Mouse (Mus musculus) heart, postnatal 10 days (tissue): ENCODE measurements around the gene Ccnd2. TPM values are rescaled to one million over a fixed set of nuclear protein-coding genes. Genes with fewer than 3 reads are reported as not detected.

ENCODE experiments used
- DNase-seq, 2 experiments: peaks; one replicate each; pipeline ENCODE4 v3.0.0; 2021
- intact Hi-C: fragments of 180-260 bp; cut with DNase I; formaldehyde crosslinking; loops from one replicate; pipeline ENCODE4 v1.15.1; 2025
- total RNA-seq, 2 experiments: library from RNA; stranded (reverse); gene quantifications; 2 replicates each; pipeline ENCODE4 v1.2.3; 2021

The Ccnd2 gene
- total RNA-seq, 2 experiments from 2014 or later = 270 to 328 TPM

DNA sequence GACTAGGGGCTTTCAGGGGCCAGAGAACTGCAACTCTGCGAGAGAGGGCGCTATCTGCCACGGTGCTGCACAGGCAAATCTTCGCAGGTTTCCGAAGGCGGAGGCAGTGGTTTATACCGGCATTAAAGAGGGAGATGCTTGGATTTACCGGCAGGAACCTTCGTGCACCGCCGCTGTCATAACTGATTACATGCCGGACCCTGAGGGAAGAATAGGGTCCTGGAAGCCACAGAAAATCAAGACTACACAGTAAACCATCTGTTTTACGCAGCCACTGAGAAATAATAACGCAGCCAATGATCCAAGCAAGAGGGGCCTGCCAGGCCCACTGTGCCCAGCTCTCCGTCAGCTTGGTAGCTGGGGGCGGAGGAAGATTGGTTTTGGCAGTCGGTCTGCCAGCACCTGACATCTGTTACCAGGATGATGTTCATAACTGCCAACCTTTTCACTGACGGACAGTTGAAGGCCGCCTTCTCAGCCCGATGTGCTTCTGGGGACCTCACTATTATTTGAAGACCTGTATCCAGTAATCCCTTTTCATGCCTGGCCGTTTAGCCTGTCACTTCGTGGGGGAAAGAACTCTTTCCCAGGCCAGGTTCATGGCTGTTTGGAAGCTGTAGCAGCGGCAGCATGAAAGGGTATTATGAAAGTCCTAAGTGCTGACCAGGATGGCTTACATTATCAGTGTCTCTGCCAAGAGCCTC lies 37.1 kb downstream of the Ccnd2 start:
- no peak for DNase-seq
- intact Hi-C loops = no loop called here

DNA sequence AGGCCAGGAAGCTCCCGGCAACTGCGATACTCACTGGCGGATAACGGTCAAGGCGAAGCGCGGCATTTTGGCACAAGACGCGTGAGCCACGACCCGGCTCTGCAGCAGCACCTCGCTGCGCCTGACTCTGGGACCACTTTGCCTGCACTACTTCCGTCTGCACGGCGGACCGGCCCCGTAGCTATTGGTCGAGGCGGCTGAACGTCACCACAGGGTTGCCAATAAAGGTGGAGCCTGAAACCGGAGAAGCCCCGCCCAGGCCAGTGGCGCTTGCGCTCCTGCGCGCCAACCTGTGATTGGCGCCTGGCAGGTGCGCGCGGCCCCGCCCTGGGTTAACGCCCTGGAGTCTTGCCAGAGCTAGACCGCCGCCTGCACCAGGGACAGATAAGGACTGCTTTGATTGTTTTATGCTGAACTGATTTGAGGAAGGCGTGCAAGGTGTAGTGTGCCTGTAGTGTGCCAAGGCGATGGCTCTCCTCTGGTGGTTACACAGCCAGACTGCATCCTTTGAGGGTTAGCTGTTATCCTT lies 42.5 kb downstream of the Ccnd2 start, which contains the start of gene Tigar:
Tigar (minus strand) TSS at position 156 of the 529 bp plus-strand sequence.
- intact Hi-C loops = no loop called here
- peak; percentile 94 to 97 for DNase-seq

DNA sequence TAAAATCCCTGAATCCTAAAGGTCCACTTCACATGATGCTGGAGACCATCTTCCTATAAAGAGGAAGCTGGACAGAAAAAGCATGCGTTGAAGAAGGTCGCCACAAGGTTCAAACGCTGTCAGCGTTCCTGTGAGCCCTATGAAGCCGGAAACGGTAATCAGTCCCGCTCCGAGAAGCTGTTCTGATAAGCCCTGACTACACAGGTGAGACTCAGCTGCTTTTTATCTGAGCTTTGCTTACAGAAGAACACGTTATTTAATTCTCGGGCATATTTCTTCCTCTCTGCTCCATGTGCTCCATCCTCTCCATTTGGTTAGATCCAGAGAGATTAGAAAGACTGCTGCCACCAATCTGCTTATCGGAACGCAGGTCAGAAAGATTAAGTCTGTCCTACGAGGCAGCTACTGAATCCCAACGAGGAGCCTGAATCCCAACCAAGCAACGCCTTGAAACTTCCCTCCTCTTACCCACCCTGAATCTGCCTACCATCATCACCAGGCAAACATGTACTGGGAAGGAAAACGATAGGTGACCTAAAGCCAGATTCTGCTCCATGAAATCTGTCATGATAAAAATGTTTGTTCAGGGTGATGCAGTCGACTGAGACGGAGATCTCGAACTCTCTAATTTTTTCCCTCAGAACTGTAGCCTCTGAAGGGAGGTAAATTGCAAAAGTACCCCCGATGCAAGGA lies 43.5 kb downstream of the Ccnd2 start:
- DNase-seq = peak in 1 of 2 experiments; percentile 11
- intact Hi-C loops = no loop called here

DNA sequence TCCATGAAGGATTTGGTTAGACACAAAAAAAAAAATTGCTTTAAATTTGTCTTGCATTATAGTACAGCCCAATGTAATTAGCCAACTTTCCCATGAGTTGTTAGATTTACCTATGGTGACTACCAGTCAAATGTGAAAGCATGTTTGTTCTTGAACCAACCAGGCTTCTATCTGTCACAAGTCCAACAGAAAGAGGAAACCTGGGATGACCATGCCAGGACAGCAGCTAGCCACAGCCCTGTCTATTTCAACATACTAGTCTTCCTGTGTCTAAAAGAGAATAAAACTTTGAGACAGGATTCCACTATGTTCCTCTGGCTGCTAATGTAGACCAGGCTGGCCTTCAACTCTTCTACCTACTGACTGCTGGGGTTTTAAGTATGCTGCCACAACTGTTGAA lies 44.6 kb downstream of the Ccnd2 start:
- DNase-seq = peak in 1 of 2 experiments; percentile 8
- intact Hi-C loops = no loop called here

DNA sequence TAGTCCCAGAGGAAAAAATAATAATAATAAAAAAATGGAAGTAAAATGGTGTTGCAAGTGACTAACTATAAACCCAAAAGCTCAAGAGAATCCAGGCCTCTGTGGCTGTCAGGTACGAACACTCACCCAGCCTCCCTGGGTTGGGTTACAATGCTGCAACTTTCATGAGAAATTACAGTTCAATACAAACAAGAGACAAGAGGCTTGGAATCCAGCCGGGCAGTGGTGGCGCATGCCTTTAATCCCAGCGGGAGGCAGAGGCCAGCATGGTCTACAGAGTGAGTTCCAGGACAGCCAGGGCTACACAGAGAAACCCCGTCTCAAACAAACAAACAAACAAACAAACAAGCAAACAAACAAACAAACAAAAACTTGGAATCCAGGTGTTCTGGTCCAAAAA lies 45.3 kb downstream of the Ccnd2 start:
- intact Hi-C loops = no loop called here
- DNase-seq = peak in 1 of 2 experiments; percentile 17

DNA sequence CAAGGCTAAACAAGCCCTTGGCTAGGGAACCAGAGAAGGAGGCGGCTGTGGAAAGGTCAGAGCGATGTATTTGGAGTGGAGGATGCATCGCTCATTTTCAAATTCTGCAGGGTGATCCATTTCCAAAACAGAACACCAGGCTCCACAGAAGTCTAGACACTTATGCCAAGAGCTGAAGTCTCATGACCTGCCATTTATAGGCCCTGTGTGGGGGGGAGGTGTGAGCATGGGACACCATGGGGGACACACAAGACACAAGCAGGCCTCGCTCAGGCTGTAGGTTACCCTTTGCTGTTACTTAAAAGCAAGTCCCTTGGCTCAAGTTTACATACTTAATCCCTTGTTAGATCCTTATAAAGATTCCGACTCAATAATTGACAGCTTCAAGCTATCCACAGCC lies 45.8 kb downstream of the Ccnd2 start:
- intact Hi-C loops = no loop called here
- peak; percentile 54 to 74 for DNase-seq

DNA sequence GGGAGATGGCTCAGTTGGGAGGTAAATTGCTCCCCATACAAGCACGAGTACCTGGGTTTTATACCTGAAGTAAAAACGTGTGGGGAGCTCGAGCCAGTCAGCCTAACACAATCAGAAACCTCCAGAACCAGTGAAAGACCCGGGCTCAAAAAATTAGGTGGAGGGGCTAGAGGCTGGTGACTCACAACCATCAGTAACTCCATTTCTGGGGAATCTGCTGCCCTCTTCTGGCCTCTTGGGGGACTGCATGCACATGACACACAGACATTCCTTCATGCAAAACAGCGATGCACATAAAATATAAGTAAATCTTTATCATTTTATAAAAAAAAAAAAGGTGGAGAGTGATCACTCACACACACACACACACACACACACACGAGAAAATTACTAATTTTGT lies 46.9 kb downstream of the Ccnd2 start:
- intact Hi-C loops = no loop called here
- DNase-seq = peak in 1 of 2 experiments; percentile 65

DNA sequence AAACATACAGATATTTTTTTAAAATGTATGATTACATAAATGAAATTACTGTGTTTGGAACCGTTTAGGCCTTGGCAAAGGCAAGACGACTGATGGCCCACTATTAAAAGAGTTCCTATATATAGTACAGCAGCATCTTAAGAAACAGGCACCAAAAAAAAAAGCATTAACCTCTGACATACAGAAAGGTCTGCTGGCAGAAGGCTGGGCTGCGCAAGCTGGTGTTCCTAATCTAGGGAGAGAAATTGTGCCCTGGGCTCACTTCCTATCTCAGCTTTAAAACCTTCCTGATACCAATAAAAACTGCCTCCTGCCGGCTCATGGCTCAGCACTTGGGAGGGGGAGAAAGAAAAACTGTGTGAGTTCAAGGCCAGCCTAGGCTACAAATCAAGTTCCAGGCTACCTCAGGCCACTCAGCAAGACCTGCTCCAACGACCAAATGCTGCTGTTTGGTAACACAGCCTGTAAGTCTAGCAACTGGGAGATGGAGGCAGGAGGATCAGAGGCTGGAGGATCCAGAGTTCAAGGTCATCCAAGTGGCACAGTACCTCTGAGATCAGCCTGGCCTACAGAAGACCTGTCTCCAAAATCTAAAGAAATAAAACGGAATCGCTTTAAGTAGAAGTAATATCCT lies 47.5 kb downstream of the Ccnd2 start:
- intact Hi-C loops = no loop called here
- no peak for DNase-seq

DNA sequence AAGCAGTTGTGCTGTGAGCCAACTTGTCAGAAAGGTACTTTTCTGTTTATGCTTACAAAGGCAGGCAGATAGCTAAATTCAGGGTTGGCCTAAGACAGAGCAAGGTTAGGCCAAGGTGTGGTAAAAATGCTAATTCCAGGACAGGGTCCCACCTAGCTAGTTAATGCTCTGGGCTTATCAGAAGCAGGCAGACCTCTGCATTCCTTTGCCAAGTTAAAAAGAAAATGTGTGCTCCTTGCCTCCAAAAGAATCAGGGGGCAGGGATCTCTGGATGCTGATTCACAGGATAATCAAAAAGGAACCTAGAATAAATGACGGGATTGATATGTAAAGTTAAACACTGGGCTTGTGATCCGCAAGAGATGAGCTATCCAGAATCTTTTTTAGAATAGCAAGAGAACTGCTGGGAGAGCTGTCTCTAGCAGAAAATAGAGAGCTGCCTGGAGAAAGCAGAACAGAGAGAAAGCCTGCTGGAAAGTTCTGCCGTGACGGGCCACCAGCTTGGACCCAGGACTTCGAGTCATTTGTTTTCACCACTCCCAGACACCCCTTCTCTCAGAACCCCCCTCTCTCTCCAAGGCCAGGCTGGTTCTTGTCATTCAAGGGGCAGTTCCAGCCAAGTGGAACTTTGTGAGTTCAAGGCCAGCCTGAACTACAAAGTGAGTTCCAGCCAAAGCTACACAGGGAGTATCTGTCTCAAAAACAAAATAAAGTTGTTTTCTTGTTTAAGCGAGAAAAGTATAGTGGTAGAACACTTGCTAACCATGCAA lies 48.3 kb downstream of the Ccnd2 start:
- no peak for DNase-seq
- intact Hi-C loops = no loop called here

DNA sequence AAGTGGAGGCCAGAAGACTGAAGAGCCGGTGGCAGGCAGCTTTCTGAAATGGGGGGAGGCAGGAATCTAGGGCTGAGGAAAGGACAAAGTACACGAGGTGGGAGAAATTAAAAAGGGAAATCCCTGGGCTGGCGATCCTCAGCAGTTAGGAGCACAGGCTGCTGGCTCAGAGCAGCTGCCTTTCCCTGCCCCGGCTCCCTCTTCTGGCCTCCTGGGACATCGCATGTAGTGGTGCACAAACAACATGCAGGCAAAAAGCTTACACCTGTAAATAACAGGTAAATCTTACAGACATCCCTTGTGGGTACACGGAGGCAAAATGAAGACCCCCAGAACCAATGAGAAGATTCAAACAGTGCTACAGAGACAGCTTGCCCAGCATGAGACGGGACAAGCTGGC lies 57.4 kb downstream of the Ccnd2 start:
- peak in 1 of 2 experiments; percentile 40 for DNase-seq
- intact Hi-C loops = no loop called here

DNA sequence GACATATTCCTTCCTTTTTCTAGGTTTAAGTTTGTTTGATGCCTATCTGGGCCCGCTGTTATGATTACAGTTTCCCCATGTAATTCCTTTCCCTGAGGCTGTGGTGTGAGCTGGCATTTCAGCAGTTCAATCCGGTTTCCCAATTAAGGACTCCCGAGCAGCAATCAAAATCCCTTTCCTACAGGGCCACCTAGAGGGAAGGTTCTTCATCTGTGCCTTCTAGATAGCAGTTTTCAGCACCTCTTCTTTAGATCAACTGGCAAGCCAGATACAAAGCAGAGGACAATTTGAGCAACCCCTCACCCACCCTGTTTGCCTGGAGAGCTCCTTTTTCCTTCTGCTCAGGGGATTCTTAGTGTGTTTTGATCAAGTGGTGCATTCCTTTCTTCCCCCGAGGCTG lies 65.3 kb downstream of the Ccnd2 start:
- DNase-seq = peak; percentile 61 to 78
- intact Hi-C loops = loop anchor here (1.0 kb wide), 1 partner anchor 131 kb away; no protein-coding TSS in a partner anchor

DNA sequence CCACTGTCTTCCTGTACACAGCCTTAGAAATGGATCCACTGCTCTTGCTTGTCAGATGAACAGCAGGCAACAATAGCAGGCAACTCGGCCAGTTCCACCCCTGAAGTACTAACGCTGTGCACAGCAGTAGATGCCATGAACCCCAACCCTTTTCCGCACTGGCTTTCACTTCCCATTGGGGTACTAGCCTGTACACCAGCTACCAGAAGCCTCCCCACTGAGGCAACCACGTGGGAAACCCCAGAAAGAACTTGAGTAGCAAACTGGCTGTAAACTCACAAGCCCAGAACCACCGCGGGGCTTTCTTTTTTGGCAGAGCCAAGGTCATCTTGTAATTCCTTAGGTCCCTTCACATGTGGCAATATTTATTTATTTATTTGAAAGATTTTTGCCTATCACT lies 70.2 kb downstream of the Ccnd2 start:
- DNase-seq = no peak
- intact Hi-C loops = no loop called here

DNA sequence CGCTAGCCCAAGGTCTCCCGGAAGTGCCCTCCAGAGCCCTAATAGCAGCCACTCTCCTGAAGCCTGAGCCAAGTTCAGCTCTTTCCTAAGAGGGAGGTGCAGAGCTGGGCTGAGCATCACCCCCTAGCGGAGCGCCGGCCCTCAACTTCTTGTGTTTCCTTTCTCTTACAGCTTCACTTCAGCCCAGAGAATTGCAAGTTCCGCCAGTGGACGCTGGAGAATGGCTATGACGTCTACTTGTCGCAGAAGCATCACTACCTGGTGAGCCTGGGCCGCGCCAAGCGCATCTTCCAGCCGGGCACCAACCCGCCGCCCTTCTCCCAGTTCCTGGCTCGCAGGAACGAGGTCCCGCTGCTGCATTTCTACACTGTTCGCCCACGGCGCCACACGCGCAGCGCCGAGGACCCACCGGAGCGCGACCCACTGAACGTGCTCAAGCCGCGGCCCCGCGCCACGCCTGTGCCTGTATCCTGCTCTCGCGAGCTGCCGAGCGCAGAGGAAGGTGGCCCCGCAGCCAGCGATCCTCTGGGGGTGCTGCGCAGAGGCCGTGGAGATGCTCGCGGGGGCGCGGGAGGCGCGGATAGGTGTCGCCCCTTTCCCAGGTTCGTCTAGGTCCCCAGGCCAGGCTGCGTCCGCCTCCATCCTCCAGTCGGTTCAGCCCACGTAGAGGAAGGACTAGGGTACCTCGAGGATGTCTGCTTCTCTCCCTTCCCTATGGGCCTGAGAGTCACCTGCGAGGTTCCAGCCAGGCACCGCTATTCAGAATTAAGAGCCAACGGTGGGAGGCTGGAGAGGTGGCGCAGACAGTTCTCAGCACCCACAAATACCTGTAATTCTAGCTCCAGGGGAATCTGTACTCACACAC lies 71.9 kb downstream of the Ccnd2 start:
- intact Hi-C loops = no loop called here
- peak; percentile 47 to 56 for DNase-seq

Other genes with a start within 250 kb of the Ccnd2 start
- not detected for gene Dyrk4, start 230.4 kb downstream of the Ccnd2 start, total RNA-seq
- gene Rad51ap1, start 212.6 kb downstream of the Ccnd2 start, total RNA-seq = 10 to 100 TPM in 1 of 2 experiments, 1 to 10 TPM in 1; 8.6 to 10.0 TPM
- gene D6Wsu163e, start 212.2 kb downstream of the Ccnd2 start, total RNA-seq = 10 to 100 TPM; 12.9 to 14.7 TPM
- gene Fgf6, start 136.6 kb downstream of the Ccnd2 start, total RNA-seq = under 1 TPM; 0.15 to 0.22 TPM
- gene Fgf23, start 79.3 kb downstream of the Ccnd2 start, total RNA-seq = not detected
- 10 to 100 TPM; 38.8 to 40.4 TPM for gene Tigar, start 42.6 kb downstream of the Ccnd2 start, total RNA-seq